Mouse (Mus musculus): ENCODE results near the gene 1600002K03Rik. TPM values are rescaled to one million over a fixed set of nuclear protein-coding genes. Genes with fewer than 3 reads are reported as not detected.
A peak's percentile ranks its signal among the peaks of the same experiment; 100 is the strongest.
"Not testable (repeated sequence)": the region's sequence is repeated elsewhere in the genome, so short reads cannot be mapped to it uniquely, and the experiment has no call there.

1600002K03Rik gene
- polyA plus RNA-seq, 1 experiment = 16.4 TPM

GRCm38 (mm10) chr10:80164161-80164997 is 8.4 kb upstream of the 1600002K03Rik start:
- WGBS = 10% methylated on average over 44 of the region's 44 CpGs
- DNase-seq = peak; percentile 62 to 67
- Histone ChIP-seq H3K27ac (ENCODE audit: insufficient read depth, low read length) (peak overlapping the region; percentile 55), H3K4me1 (ENCODE audit: control insufficient read depth, insufficient read depth, low read length) (peaks cover 25% of the 10 kb centered on the region), H3K4me3 (replicated peaks; ENCODE audit: insufficient read depth, low read depth, low read length) (peak overlapping the region; percentile 56), H3K27me3 (ENCODE audit: control insufficient read depth, insufficient read depth, low read length) (no peaks in the 10 kb centered on the region)
- TF ChIP-seq CTCF (IDR thresholded peaks at IDR 0.05; ENCODE audit: borderline replicate concordance, insufficient read depth, low read depth, low read length) (no peak), POLR2A (IDR thresholded peaks at IDR 0.05; ENCODE audit: borderline replicate concordance, insufficient read depth, low read length) (no peak)

GRCm38 (mm10) chr10:80164998-80165344 is 7.8 kb upstream of the 1600002K03Rik start:
- peak overlapping the region; percentile 56 for H3K4me3 ChIP-seq (replicated peaks; ENCODE audit: insufficient read depth, low read depth, low read length)
- H3K27me3 ChIP-seq (ENCODE audit: control insufficient read depth, insufficient read depth, low read length) = no peaks in the 10 kb centered on the region
- under 1% methylated on average over 17 of the region's 17 CpGs for WGBS
- TF ChIP-seq CTCF (IDR thresholded peaks at IDR 0.05; ENCODE audit: borderline replicate concordance, insufficient read depth, low read depth, low read length) = peak; percentile 99
- TF ChIP-seq POLR2A (IDR thresholded peaks at IDR 0.05; ENCODE audit: borderline replicate concordance, insufficient read depth, low read length) = peak; percentile 99
- peak; percentile 98 to 99 for DNase-seq
- H3K27ac ChIP-seq (ENCODE audit: insufficient read depth, low read length) = peak overlapping the region; percentile 55
- peaks cover 24% of the 10 kb centered on the region for H3K4me1 ChIP-seq (ENCODE audit: control insufficient read depth, insufficient read depth, low read length)

GRCm38 (mm10) chr10:80165392-80166128 is 7.2 kb upstream of the 1600002K03Rik start, which contains the start of gene Cirbp:
Cirbp (plus strand) TSS chr10:80165985.
- WGBS = 7% methylated on average over 20 of the region's 20 CpGs
- DNase-seq = peak; percentile 67 to 75
- TF ChIP-seq POLR2A (IDR thresholded peaks at IDR 0.05; ENCODE audit: borderline replicate concordance, insufficient read depth, low read length) (0 out of 2 replicates have a peak, but pooled peaks have one; percentile 27), CTCF (IDR thresholded peaks at IDR 0.05; ENCODE audit: borderline replicate concordance, insufficient read depth, low read depth, low read length) (no peak)
- peak within 1 kb of the TSS; percentile 56 for H3K4me3 ChIP-seq (replicated peaks; ENCODE audit: insufficient read depth, low read depth, low read length)
- peak within 1 kb of the TSS; percentile 70 for H3K27ac ChIP-seq (ENCODE audit: insufficient read depth, low read length)
- H3K4me1 ChIP-seq (ENCODE audit: control insufficient read depth, insufficient read depth, low read length) = peaks cover 21% of the 10 kb centered on the region
- no peaks in the 10 kb centered on the region for H3K27me3 ChIP-seq (ENCODE audit: control insufficient read depth, insufficient read depth, low read length)

- Histone ChIP-seq H3K27ac (ENCODE audit: insufficient read depth, low read length) (peak overlapping the region; percentile 10), H3K4me1 (ENCODE audit: control insufficient read depth, insufficient read depth, low read length) (peaks cover 15% of the 10 kb centered on the region)
- H3K27me3 ChIP-seq (ENCODE audit: control insufficient read depth, insufficient read depth, low read length); DNase-seq; H3K4me3 ChIP-seq (replicated peaks; ENCODE audit: insufficient read depth, low read depth, low read length): not testable (repeated sequence)
- WGBS = 88% methylated on average over 4 of the region's 4 CpGs
These were observed 6.6 kb upstream of the 1600002K03Rik start for GRCm38 (mm10) chr10:80166136-80166535.

GRCm38 (mm10) chr10:80167460-80168037 is 5.2 kb upstream of the 1600002K03Rik start:
- H3K27ac ChIP-seq (ENCODE audit: insufficient read depth, low read length) = peak overlapping the region; percentile 95
- H3K4me3 ChIP-seq (replicated peaks; ENCODE audit: insufficient read depth, low read depth, low read length) = peak overlapping the region; percentile 97
- TF ChIP-seq POLR2A (IDR thresholded peaks at IDR 0.05; ENCODE audit: borderline replicate concordance, insufficient read depth, low read length) = peak; percentile 97
- no peak for TF ChIP-seq CTCF (IDR thresholded peaks at IDR 0.05; ENCODE audit: borderline replicate concordance, insufficient read depth, low read depth, low read length)
- peak; percentile 99 to 100 for DNase-seq
- peaks cover 19% of the 10 kb centered on the region for H3K4me1 ChIP-seq (ENCODE audit: control insufficient read depth, insufficient read depth, low read length)
- WGBS = under 1% methylated on average over 55 of the region's 55 CpGs
- no peaks in the 10 kb centered on the region for H3K27me3 ChIP-seq (ENCODE audit: control insufficient read depth, insufficient read depth, low read length)

- Histone ChIP-seq H3K4me1 (ENCODE audit: control insufficient read depth, insufficient read depth, low read length) (peaks cover 19% of the 10 kb centered on the region), H3K27ac (ENCODE audit: insufficient read depth, low read length) (peak overlapping the region; percentile 95), H3K27me3 (ENCODE audit: control insufficient read depth, insufficient read depth, low read length) (no peaks in the 10 kb centered on the region), H3K4me3 (replicated peaks; ENCODE audit: insufficient read depth, low read depth, low read length) (peak overlapping the region; percentile 97)
- under 1% methylated on average over 48 of the region's 48 CpGs for WGBS
- peak; percentile 93 to 96 for DNase-seq
- TF ChIP-seq POLR2A (IDR thresholded peaks at IDR 0.05; ENCODE audit: borderline replicate concordance, insufficient read depth, low read length) (no peak), CTCF (IDR thresholded peaks at IDR 0.05; ENCODE audit: borderline replicate concordance, insufficient read depth, low read depth, low read length) (no peak)
These were observed 4.6 kb upstream of the 1600002K03Rik start for GRCm38 (mm10) chr10:80168038-80168661.

GRCm38 (mm10) chr10:80169070-80169469 is 3.7 kb upstream of the 1600002K03Rik start:
- Histone ChIP-seq H3K4me1 (ENCODE audit: control insufficient read depth, insufficient read depth, low read length) (peaks cover 16% of the 10 kb centered on the region), H3K27me3 (ENCODE audit: control insufficient read depth, insufficient read depth, low read length) (no peaks in the 10 kb centered on the region), H3K27ac (ENCODE audit: insufficient read depth, low read length) (no peak overlapping the region), H3K4me3 (replicated peaks; ENCODE audit: insufficient read depth, low read depth, low read length) (peak overlapping the region; percentile 23)
- no peak for DNase-seq
- 30% methylated on average over 1 of the region's 1 CpGs for whole genome bisulfite sequencing
- TF ChIP-seq CTCF (IDR thresholded peaks at IDR 0.05; ENCODE audit: borderline replicate concordance, insufficient read depth, low read depth, low read length) (no peak), POLR2A (IDR thresholded peaks at IDR 0.05; ENCODE audit: borderline replicate concordance, insufficient read depth, low read length) (no peak)

Measured in cerebellum, adult 2 months (tissue).